Mouse (Mus musculus): ENCODE measurements around the gene G430095P16Rik. TPM values are rescaled to one million over a fixed set of nuclear protein-coding genes. Genes with fewer than 3 reads are reported as not detected.

The G430095P16Rik gene
- total RNA-seq, 2 experiments from 2014 or later = 0.44 TPM; not detected in 1

DNA sequence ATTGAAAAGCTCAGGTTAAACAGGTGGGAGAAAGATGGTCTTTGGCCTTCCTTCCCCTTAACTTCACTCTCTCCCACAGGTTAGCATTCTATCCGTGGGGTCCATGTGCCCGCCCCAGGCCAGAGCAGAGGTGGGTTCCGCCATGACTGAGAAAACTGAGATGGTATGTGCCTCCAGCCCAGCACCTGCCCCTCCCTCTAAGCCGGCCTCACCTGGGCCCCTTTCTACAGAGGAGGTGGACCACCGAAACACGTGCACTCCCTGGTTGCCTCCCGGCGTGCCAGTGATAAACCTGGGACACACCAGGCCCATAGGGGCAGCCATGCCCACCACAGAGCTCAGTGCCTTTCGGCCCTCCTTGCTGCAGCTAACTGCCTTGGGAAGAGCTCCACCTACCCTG, 20.2 kb upstream of the G430095P16Rik start:
- DNase-seq = no peak
- intact Hi-C loops (cut with DNase I) = no loop called here

DNA sequence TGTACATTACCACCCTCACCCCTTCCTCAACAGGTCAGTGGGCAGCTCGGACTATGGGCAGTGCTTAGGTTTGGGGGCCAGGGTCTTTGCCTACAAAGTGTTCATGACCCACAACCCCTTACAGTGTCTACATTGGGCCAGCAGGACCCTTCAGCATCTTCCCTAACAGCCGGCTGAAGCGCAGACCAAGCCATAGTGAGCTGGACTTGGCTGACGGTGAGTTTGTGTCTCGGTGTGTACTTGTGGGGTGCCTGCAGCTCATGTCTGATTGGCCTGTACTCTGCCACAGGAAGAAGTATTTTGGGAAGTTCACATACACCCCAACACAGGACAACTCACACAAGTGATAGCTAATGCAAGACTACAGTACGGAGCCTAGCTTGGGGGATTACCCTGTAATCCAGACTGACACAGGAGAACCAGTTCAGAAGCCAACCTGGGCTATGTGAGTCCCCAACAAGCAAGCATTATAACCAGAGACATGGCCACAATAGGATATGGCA, 19.8 kb upstream of the G430095P16Rik start:
- intact Hi-C loops (cut with DNase I) = no loop called here
- no peak for DNase-seq

DNA sequence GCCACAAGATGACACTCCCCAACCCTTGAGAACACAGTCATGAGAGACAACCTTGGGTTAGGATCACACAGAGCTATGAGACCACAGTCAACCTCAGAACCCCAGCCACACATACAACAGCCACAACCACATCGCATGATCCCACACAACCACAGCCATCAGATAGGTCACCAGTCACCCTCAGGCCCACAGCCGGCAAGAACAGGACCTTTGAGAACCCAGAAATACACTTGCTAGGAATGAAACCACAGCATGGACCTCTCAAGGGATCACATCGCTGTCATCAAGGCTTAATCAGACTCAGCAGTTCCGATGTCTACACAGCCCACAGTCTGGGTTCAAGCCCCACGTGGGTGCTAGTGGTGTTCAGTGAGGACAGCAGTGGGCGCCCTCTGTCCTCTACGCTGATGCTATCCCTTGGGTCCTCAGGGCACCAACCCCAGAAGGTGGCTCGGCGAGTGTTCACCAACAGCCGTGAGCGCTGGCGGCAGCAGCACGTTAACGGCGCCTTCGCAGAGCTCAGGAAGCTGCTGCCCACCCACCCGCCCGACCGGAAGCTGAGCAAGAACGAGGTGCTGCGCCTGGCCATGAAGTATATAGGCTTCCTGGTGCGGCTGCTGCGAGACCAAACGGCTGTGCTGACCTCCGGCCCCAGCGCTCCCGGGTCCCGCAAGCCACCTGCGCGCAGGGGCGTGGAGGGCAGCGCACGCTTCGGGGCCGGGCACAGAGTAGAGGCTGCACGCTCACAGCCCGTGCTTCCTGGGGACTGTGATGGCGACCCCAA, 19.1 kb upstream of the G430095P16Rik start:
- intact Hi-C loops (cut with DNase I) = no loop called here
- DNase-seq = no peak

DNA sequence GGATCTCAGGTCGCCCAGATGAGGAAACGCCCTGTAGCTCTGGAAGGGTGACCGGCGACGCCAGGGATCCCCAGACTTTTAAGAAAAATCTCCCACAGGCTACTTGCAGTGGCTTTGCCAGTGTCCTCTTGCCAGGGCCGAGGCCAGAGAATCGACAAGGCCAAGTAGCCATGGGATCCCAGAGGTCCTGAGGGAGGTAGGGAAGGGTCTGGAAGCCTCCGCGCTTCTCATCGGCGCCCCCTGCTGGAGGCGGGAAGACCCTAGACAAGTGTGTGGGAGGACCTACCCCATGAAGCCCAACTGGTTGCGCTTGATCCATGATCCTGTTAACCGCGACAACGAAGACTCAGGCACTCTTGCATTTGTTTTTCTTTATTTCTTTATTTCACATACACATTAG, 18.5 kb upstream of the G430095P16Rik start:
- intact Hi-C loops (cut with DNase I) = no loop called here
- peak; percentile 89 to 92 for DNase-seq

DNA sequence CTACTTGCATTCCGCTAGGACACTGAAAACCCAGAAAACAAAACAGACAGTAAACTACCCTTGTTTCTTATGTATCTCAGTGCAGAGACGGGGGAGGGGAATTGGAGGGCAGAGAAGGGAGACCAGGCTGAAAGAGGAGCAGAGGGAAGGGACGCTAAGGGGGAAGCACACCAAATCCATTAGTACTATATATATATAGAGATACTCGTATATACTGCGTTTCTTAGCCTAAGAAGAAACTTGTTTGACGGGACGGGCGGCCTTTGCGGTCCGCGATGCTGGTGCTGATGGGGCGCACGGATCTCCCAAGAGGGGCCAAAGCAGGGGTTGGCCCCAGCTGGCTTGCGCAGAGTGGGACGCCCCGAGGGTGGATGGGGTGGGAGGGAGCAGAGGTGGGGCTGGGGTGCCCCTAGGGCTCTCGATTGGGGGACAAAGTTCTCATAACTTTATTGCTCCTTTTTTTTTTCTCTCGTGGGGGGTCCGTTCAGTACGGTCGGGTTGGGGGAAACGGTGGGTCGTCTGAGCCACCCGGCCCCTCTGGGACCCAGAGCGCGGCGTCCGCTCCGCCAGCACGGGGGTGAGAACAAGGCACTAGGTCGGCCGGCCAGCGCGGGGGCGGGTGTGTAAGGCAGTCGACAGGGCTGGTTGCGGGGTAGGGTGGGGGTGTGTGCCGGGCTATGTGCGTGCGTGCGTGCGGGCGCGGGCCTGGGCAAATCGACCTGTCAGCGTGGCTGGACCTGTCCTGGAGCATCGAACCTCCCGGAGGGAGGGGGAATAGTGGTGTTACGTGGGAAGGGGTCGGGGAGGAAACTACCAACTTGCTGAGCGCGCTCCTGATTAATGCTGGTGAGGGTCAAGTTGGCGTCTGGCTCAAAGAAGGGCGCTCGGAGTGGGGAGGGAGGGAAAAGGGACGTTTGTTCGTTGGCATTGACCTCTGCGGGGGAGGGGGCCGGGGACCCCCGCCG, 17.7 kb upstream of the G430095P16Rik start:
- intact Hi-C loops (cut with DNase I) = loop anchor here (5.0 kb wide), 1 partner anchor 113 kb away; no protein-coding TSS in a partner anchor
- peak; percentile 44 to 68 for DNase-seq

DNA sequence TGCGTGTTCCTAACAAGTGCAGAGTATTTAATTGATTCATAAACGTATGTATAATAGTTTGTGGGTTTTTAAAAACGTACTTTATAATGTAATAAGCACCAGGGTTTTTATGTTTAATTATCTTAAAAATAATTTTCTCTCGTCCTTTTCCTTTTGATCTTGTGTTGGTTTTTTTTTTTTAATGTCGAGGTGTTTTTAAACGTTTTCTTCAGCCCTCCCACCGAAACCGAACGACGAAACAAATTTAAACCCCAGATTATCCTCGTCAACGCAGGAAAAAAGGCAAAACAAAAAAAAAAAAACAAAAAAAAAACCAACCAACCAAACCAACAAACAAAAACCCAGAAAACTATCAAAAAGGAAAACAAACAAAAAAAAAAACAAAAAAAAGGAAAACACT, 16.8 kb upstream of the G430095P16Rik start:
- intact Hi-C loops (cut with DNase I) = loop anchor here (5.0 kb wide), 1 partner anchor 114 kb away; no protein-coding TSS in a partner anchor

DNA sequence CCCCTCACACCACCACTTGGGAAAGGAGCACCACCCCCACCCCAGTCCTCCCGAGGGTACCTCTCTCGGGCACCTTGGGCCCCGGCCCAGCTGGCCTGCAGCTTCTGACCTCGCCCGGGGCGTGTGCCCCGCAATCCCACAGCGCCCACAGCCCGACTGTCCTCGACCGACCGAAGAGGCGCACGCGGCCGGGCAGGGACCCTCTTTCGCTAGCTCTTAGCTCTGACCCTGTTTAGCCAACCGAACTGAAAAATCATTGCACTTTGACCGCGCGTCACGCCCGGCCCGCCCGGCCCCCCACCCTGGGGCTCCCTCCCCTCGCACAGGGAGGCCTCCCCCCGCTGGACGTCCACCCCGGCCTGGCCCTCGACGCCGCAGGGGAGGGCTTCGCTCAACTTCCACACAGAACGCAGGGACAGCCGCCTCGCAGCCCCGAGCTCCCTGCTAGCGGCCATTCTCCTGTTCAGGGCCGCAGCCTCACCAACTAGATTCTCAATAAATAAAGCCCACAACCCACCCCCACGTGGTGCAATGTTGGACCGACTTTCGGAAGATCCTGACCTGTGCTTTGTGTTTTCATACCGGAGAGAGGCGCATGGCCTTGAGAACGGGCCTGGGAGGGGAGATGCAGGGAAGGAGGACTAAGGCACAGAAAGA, 16.1 kb upstream of the G430095P16Rik start:
- intact Hi-C loops (cut with DNase I) = loop anchor here (5.0 kb wide), 1 partner anchor 114 kb away; no protein-coding TSS in a partner anchor
- peak; percentile 63 to 69 for DNase-seq

More for the DNA sequence above, 16.8 kb upstream of the G430095P16Rik start:
- no peak for DNase-seq

DNA sequence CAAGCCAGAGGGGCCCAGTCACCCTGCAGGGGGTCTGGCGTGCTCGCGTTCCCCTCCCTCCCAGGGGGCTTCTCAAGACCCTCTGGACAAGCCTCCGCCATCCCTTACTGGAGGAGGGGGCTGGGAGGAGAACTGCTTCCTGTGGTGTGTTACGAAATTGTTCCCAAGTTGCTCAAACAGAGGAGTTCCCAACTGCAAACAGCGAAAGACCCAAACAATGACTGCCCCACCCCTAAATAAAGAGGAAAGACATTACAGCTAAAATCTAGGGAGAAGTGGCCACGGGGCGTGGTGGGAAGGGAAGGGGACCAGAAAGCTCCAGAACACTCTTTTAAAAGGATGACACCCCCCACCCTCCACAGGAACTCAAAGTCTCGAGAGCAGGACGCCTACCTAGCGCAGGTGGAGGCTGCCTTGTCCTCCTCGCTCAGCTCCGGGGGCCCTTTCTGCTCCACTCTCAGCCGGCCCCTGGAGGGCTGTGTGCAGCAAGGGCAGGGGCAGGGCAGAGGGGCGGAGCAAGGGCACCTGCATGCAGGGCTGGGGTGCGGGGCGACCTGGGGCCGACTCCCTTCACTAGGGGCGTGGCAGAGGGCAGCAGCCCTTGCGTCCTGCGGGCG, 15.4 kb upstream of the G430095P16Rik start:
- peak; percentile 56 to 69 for DNase-seq
- intact Hi-C loops (cut with DNase I) = loop anchor here (5.0 kb wide), 1 partner anchor 115 kb away; no protein-coding TSS in a partner anchor

DNA sequence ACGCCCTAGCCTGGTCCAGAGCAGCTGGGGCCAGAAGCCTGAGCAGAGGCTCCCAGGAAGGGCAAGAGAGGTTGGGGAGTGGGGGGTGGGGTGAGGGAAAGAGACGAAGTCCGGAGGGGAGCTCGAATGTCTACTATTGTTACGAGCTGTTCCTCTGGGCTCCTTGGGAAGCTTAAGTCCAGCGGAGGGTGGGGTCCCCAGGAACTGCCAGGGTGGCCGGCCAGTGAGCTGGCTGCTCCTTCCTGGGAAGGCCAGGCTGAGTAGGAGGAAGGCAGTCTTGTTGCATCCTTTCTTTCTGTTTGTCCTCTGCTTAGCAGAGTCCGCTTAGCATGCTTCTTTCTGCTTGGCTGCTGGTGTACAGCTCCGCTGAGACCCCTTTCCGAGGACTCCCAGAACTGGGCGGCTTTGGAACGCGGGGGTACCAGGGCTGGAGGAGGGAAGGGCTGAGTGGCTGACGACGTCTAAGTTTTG, 14.7 kb upstream of the G430095P16Rik start:
- peak in 1 of 2 experiments; percentile 55 for DNase-seq
- intact Hi-C loops (cut with DNase I) = loop anchor here (5.0 kb wide), 1 partner anchor 116 kb away; no protein-coding TSS in a partner anchor

DNA sequence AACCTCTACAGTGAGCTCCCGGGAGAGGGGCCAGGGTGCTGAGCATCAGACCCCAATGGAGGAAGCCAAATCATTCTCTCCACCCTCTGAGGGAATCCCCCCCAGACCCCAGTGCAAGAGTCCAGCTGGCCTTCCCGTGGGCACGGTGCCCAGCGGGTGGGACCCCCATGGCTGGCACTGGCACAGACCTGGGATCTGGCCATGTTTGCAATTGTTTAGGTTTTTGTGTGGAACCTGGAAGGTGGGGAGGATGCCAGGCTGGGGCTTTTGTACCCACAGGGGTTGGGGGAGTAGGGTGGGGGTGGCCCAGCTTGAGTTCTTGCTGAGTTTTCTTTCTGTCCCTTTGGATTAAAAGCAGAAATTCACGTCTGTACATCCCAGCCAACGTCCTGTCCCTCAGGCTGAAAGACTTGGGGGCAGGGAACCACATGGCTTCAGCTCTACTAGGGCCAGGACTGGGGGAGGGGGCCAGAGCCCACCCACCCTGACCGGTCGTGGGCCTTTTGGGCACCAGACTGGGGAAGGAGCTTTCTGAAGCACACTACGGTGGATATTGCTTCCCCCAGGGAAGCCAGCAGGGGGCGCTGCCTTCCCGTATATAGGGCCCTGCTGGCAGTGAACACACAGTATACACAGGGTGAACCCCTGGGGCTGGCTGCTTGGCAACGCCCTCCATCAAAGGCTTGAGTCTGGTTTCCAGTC, 13.9 kb upstream of the G430095P16Rik start:
- intact Hi-C loops (cut with DNase I) = loop anchor here (1.0 to 5.0 kb wide), 3 partner anchors 16 to 117 kb away; no protein-coding TSS in a partner anchor
- peak; percentile 90 for DNase-seq

DNA sequence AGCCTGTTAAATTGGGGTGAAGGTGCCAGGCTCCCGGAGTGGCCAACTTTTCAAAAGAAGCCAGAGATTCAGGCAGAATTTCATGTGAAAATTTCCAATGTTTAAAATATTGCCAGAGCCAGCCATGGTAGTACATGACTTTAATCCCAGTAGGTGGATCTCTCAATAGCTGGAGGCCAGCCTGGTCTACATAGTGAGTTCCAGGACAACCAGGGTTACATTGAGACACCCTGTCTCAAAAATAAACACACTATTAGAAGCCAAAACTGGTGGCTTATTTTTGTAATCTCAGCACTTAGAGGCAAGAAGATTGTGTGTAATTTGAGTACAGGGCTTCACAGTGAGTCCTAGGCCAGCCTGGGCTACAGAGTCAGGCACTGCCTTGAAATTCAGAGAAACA, 12.9 kb upstream of the G430095P16Rik start:
- intact Hi-C loops (cut with DNase I) = loop anchor here (1.0 to 5.0 kb wide), 4 partner anchors 15 to 118 kb away; no protein-coding TSS in a partner anchor
- no peak for DNase-seq

DNA sequence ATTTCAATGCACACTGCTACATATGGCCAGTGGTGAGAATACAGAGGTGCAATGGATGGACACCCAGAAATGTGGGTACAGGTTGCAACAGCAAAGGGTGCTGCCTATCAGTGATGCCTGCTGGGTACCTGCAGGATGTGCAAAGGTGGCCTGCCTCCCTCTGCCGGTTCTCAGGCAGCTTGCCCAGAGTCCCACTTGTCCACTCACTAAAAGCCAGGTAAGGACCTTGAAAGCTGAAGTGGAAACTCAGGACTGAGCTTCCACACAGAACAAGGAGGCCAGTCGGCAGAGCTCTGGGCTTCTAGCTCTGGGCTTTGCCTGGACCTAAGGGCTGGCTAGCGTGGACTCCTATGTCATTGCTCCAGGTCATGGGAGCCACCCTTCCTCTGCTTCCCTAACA, 11.5 kb upstream of the G430095P16Rik start:
- DNase-seq = no peak
- intact Hi-C loops (cut with DNase I) = no loop called here

DNA sequence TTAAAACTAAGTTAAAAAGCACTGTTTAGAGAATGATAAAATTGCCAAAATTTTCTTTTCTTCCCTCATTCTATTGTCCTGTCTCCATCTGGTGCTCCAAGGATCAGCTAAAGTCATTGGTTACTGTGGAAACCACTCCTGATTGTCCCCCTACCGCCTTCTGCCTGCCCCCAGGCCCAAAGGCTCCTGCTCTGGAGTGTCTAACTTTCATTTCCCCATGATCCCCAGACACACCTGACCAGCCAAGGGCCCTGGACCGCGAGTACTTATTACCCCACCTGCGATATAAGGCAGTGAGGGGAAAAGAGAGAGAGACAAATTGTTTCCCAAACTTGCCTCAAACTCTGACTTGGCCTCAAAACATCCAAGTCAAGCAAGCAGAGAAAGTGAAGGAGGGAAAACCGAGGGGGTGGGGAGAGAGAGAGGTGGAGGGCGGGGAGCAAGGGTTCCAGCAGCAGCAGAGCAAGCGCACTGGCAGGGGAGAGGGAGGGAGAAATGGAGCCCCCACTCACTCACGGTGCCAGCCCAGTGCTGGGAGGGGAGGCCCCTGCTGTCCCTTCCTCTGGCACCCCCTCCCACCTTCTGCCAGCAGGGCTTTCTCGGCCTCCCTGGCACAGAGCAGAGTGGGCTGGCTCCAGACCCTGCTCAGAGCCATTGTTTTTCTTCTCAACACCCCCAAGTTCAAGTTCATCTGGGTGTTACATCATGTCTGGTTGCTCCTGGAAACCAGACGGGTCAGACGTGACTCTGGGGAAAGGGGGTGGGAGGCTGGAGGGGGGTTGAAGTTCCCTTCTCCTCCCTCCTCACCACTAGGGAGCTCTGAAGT, 10.7 kb upstream of the G430095P16Rik start:
- DNase-seq = peak in 1 of 2 experiments; percentile 76
- intact Hi-C loops (cut with DNase I) = no loop called here

DNA sequence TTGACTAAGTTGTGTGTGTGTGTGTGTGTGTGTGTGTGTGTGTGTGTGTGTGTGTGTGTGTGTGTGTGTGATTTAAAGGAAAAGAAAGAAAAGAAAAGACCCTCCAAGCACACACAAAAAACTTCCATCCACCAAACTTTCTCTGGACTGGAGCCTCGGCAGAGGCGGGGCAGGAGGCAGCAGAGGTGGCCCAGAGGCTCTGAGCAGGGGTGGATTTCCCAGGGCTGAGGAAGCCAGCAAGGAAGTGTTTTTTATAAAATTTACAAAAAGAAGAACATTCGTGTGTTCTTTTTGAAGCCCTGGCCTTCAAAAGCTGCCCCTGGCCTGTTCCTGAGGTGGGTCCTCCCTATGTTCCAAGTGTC, 10.1 kb upstream of the G430095P16Rik start:
- intact Hi-C loops (cut with DNase I) = no loop called here
- DNase-seq = no peak

DNA sequence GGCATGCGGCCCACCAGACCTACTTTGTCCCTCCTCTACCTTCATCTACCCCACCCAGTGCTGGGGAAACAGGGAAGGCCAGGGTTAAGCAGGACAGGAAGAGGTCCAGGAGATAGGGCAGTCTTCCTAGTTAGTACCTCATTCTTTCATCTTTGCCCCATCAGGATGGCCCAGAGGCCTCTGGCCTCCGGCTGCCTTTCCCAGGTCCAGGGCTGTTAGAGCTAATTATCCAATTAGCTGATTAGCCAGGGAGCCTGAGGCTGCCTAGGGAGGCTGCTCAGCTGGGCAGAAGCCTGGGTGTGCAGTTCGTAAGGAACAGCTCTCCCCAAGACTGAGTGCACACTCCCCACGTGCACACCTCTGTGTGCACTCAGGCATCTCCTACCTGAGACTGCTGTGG, 9.4 kb upstream of the G430095P16Rik start:
- intact Hi-C loops (cut with DNase I) = no loop called here
- DNase-seq = no peak

DNA sequence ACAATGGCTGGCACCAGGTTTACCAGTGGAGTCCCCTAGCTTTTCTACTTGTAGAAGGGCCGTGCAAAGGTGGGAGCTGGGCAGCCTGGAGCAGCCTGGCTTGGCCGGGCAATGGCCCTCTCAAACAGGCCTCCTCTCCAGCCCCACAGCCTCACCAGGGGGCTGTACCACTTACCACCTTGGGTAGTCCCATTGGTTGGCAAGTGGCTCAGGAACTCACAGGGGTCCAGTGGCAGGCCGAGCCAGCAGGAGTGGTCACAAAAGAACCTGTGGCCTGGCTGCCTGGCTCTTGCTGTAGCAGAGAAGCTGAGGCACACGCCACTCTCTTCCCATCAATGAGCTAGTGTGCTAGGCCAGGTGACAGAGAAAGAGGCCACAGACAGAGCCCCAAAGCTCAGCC, 8.6 kb upstream of the G430095P16Rik start:
- intact Hi-C loops (cut with DNase I) = no loop called here
- DNase-seq = no peak

DNA sequence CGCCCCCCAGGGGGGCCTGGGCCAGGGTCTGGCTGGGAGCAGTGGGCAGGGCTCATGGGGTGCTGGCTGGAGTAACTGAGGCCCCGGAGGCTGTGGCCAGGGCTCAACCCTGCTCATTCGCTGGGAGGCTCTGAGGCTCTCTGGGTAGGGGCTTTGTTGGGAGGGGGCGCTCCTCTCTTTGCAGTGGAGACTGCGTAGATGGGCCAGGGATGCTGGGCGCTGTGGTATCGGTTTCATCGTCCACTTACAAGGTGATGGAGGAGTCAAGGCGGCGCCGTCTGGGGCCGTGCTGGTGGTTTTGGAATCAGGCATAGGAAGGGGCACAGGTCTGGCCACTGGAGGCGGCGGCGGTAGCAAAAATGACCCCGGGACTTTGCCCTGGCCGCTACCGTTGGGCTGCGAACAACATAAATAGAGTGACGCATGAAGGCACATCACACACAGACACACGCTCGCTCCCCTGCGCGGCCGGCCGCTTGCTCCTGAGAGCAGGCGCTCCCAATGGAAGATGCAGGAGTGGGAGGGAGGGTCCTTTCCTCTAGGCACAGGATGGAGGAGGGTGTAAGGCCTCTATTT, 6.8 kb upstream of the G430095P16Rik start:
- no peak for DNase-seq
- intact Hi-C loops (cut with DNase I) = no loop called here

DNA sequence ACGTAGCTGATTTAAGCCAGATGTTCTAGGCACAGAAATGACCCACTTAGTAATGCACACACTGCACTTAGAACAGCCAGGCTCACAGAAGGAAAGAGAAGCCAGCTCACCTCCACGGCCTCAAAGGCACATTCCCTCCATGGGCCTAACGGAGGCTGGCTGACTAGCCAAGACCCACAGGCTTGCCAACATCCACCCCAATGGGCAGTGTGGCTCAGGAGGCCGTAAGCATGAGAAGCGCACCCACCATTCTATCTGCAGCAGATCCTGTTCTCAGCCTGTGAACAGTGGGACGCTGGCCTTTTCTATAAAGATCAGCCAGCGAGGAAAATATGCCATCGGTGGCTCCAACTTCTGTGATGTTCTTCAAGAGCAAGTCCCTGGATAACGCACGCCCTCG, 6.0 kb upstream of the G430095P16Rik start:
- no peak for DNase-seq
- intact Hi-C loops (cut with DNase I) = no loop called here
